Mouse (Mus musculus): ENCODE results near the gene Kif7.

GRCm38 (mm10) chr7:79762106-79762505, 46.6 kb upstream of the Kif7 start:
- TF ChIP-seq POLR2A (IDR thresholded peaks at IDR 0.05; ENCODE audit: low read depth, low read length) (no peak), TCF12 (IDR thresholded peaks at IDR 0.05; ENCODE audit: low read depth, low read length) (no peak), UBTF (IDR thresholded peaks at IDR 0.05; ENCODE audit: low read depth, low read length) (no peak), CHD1 (IDR thresholded peaks at IDR 0.05; ENCODE audit: low read depth, low read length) (no peak), CTCF (conservative IDR thresholded peaks at IDR 0.05 in 1 of 2, IDR thresholded peaks at IDR 0.05 in 1 of 2; ENCODE audit: low read depth in 2 of 2, low read length in 2 of 2) (no peak), USF2 (conservative IDR thresholded peaks at IDR 0.05; ENCODE audit: low read depth, low read length) (no peak), EP300 (IDR thresholded peaks at IDR 0.05; ENCODE audit: low read length) (no peak), MXI1 (IDR thresholded peaks at IDR 0.05; ENCODE audit: low read depth, low read length) (no peak), POLR2AphosphoS2 (IDR thresholded peaks at IDR 0.05; ENCODE audit: low read depth, low read length) (no peak), E2F4 (IDR thresholded peaks at IDR 0.05; ENCODE audit: insufficient replicate concordance, low read depth, low read length) (no peak), HCFC1 (IDR thresholded peaks at IDR 0.05; ENCODE audit: low read depth, low read length) (no peak), ZMIZ1 (IDR thresholded peaks at IDR 0.05; ENCODE audit: low read depth, low read length) (no peak)

Measured in CH12.LX (cell line).